Mouse (Mus musculus) CD4-positive, CD25-positive, alpha-beta regulatory T cell (primary cell): Measurements from ENCODE around the gene Atp6v1e1. TPM values are rescaled to one million over a fixed set of nuclear protein-coding genes. Genes with fewer than 3 reads are reported as not detected.

Experiments
- polyA plus RNA-seq: library from polyadenylated mRNA; unstranded; fragments of 100-300 nt; shearing (Covaris generic); gene quantifications from one replicate; pipeline ENCODE4 v1.2.1, GENCODE M21; 2017

The Atp6v1e1 gene
- 122 TPM for polyA plus RNA-seq

DNA sequence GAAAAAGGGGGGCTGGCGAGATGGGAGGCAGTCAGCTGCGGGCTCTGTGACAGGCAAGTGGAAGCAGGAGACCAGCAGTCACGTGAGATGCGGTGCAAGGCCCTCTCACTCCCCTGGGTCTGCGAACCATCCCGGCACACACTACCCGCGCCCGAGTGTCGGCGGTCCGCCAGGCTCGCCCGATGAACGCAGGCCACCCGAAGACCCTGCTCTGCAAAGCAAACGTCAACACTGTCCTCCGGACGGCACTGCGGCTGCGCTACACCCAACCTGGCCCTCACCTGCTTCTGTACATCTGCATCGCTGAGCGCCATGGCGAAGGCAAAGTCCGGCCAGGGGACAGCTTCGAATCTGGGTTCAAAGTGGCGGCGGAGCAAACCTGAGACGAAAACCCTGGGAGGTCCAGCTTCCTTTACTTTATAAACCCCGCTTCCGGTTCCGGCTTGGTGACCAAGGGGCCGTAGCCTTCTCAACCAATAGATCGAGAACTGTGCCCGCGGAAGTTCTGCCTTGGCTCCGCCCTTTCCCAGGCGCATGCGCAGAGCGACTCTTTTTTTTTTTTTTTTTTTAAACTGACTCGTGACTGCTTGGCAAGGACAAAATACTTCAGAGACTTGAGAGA is at the start of gene Atp6v1e1:
Gene Atp6v1e1, minus strand, starts transcription at position 487 of the 622 bp plus-strand sequence.

DNA sequence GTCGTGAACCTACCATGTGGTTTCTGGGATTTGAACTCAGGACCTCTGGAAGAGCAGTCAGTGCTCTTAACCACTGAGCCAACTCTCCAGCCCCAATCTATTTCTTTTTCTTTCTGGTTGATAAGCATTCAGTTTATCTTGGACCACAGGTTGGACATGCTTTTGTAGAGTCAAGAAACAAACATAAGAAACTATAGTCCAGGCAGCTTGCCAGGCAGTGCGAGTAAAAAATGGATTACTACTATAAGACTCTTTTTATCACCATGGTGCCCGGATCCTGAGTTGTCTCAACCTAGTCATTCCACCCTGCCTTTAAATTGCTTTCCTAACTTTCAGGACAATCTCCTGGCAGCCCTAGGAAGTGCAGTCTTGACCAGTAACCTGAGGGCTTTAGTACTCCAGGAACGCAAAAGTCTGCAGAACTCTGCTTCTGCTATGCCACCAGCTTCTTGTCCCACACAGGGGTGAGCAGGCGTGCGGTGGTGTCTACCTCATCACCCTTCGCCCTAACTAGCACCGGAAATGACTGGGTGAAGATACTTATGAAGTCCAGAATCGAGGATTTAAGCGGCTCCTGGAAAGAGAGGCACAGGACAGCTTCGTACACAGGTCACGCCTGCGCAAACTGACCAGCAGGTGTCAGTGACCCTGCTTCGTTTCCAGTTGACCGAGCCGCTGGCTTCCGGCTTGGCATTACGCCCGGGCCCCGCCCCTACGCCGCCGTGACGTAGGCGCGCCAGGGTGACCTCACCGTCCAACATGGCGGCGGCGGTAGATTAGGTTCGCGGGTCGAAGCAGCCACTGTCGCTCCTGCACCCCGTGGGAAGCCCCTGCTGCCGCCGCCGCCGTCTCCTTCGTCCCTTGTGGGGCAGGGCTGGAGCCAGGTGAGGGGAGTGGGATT is 13.1 kb upstream of the Atp6v1e1 start, which contains the start of gene Bcl2l13:
Gene Bcl2l13, plus strand, starts transcription at position 739 of the 901 bp plus-strand sequence.

DNA sequence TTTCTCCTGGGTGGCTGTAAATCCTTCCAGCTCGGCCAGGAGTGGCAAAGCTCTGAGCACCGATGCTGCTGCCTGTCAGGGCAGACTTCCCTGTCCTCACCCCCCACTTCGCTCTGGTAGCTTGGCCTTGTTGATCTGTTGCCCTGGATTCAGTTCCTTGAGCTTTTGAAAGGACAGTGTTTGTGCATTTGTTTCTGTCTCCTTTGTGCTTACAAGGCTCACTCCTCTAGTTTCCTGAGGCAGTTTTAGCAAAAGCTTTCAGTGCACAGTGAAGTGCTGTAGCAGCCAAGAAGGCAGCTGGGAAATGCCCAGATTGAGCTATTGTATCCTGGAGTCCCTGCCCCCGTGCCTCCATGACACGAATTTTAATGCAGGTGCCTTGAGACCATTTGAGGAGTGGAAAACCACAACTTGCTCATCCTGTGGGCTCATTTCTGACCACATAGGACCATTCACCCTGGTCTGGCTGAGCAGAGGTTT is 49.4 kb downstream of the Atp6v1e1 start, which contains the start of gene Slc25a18:
Gene Slc25a18, plus strand, starts transcription at position 430 of the 480 bp plus-strand sequence.

Other genes starting within 250 kb of the Atp6v1e1 start
- gene Cecr2, start 156.4 kb downstream of the Atp6v1e1 start, polyA plus RNA-seq: 0.48 TPM
- gene Slc25a18, start 49.2 kb downstream of the Atp6v1e1 start, polyA plus RNA-seq: 0.18 TPM
- 23.2 TPM for gene Bcl2l13, start 13.4 kb upstream of the Atp6v1e1 start, polyA plus RNA-seq
- gene Bid, start 94.1 kb upstream of the Atp6v1e1 start, polyA plus RNA-seq: 49.1 TPM